7 mouse cellular contexts compared by ENCODE assay signal in the genomic region with DNA sequence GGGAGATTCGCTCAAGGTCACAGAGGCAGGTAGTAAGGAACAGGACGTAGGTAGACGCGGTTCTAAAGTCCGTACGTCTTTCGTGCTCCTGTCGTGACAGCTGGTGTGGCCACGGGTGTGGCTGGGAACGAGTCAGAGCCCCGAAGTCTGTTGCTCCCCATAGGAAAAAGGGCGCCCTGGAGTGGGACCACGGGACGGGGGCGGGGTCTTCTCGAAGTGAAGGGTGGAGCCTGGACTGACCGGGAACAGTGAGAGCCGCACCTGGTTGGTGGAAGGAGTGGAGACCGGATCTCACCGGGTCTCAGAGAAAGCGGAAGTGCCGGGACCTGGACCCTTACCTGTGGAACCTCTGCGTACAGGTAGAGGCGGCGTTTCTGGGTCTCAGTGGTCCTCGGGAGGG. TPM values are rescaled to one million over a fixed set of nuclear protein-coding genes. Genes with fewer than 3 reads are reported as not detected.
A peak's percentile ranks its signal among the peaks of the same experiment; 100 is the strongest.
DNase-seq lines count a peak whose midpoint lies in the region; ATAC-seq and TF ChIP-seq lines count a peak whose summit lies in the region.

No protein-coding gene starts in this region.

- peak; percentile 51 for ATAC-seq in activated CD4-positive, CD25-positive, alpha-beta regulatory T cell, adult 4 months
- ATAC-seq in forebrain, embryonic 14.5 days: peak; percentile 49; the same call in 1 of the 2 replicates
- peak; percentile 91 for ATAC-seq in lung, embryonic 16.5 days (ENCODE audit: low read depth)
- ATAC-seq in stomach, embryonic 15.5 days (ENCODE audit: insufficient read depth, low FRiP score, low read depth): peak; percentile 93

- peak overlapping the region; percentile 75 for H3K4me2 ChIP-seq in forebrain, embryonic 14.5 days (ENCODE audit: low read length)
- peak overlapping the region; percentile 61 for H3K4me2 ChIP-seq in lung, embryonic 16.5 days (ENCODE audit: low read depth, low read length)
- peak overlapping the region; percentile 95 for H3K4me2 ChIP-seq in stomach, embryonic 15.5 days

- DNase-seq in forebrain, embryonic 14.5 days (ENCODE audit: low spot score): no peak
- DNase-seq in kidney, adult 8-10 months: peak; percentile 80 to 86
- no peak for DNase-seq in frontal cortex, postnatal 36 days (ENCODE audit: low spot score in 2 of 2)

- TF ChIP-seq EP300 in ES-Bruce4 (IDR thresholded peaks at IDR 0.05; ENCODE audit: insufficient read depth, low read depth, low read length): no peak

- peak overlapping the region; percentile 53 for H3K9ac ChIP-seq in ES-Bruce4 (ENCODE audit: low read depth, poor library complexity, severe bottlenecking)
- peak overlapping the region; percentile 32 for H3K9ac ChIP-seq in forebrain, embryonic 14.5 days (ENCODE audit: low read length)
- H3K9ac ChIP-seq in lung, embryonic 16.5 days (ENCODE audit: low read length): peak overlapping the region; percentile 39
- H3K9ac ChIP-seq in stomach, embryonic 15.5 days: peak overlapping the region; percentile 25

- no peaks in the 10 kb centered on the region for H3K36me3 ChIP-seq in ES-Bruce4 (ENCODE audit: control insufficient read depth, insufficient read depth, low read length, poor library complexity, severe bottlenecking)
- no peaks in the 10 kb centered on the region for H3K36me3 ChIP-seq in forebrain, embryonic 14.5 days (ENCODE audit: control insufficient read depth, insufficient read depth, low read length)
- H3K36me3 ChIP-seq in lung, embryonic 16.5 days (ENCODE audit: control insufficient read depth, insufficient read depth, low read length): no peaks in the 10 kb centered on the region
- no peaks in the 10 kb centered on the region for H3K36me3 ChIP-seq in stomach, embryonic 15.5 days

- H3K27ac ChIP-seq in ES-Bruce4 (ENCODE audit: insufficient read depth, low read length): no peak overlapping the region
- H3K27ac ChIP-seq in forebrain, embryonic 14.5 days (ENCODE audit: low read depth, low read length): no peak overlapping the region
- 0 out of 2 replicates have a peak overlapping the region, but pooled peaks have one; percentile 39 for H3K27ac ChIP-seq in lung, embryonic 16.5 days (ENCODE audit: low read length)
- peak overlapping the region; percentile 51 for H3K27ac ChIP-seq in stomach, embryonic 15.5 days

- H3K4me1 ChIP-seq in ES-Bruce4 (ENCODE audit: control insufficient read depth, insufficient read depth, low read length): no peaks in the 10 kb centered on the region
- H3K4me1 ChIP-seq in forebrain, embryonic 14.5 days (ENCODE audit: control insufficient read depth, insufficient read depth, low read length): peaks cover 8% of the 10 kb centered on the region
- H3K4me1 ChIP-seq in lung, embryonic 16.5 days (replicated peaks; ENCODE audit: control insufficient read depth, insufficient read depth, low read length): 0 out of 2 replicates have a peak, but pooled peaks cover 5% of the 10 kb centered on the region
- H3K4me1 ChIP-seq in stomach, embryonic 15.5 days: 0 out of 2 replicates have a peak, but pooled peaks cover 2% of the 10 kb centered on the region

- H3K27me3 ChIP-seq in ES-Bruce4 (ENCODE audit: control insufficient read depth, insufficient read depth, low read length, poor library complexity, severe bottlenecking): no peaks in the 10 kb centered on the region
- 0 out of 2 replicates have a peak, but pooled peaks cover 3% of the 10 kb centered on the region for H3K27me3 ChIP-seq in forebrain, embryonic 14.5 days (replicated peaks; ENCODE audit: control insufficient read depth, insufficient read depth, low read length)
- no peaks in the 10 kb centered on the region for H3K27me3 ChIP-seq in lung, embryonic 16.5 days (ENCODE audit: control insufficient read depth, insufficient read depth, low read depth, low read length)
- H3K27me3 ChIP-seq in stomach, embryonic 15.5 days (replicated peaks): no peaks in the 10 kb centered on the region

- TF ChIP-seq POLR2A in ES-Bruce4 (IDR thresholded peaks at IDR 0.05; ENCODE audit: insufficient read depth, low read length): peak; percentile 55

- H3K4me3 ChIP-seq in ES-Bruce4 (ENCODE audit: low read depth, low read length): peak overlapping the region; percentile 87
- H3K4me3 ChIP-seq in forebrain, embryonic 14.5 days (ENCODE audit: low read depth, low read length): peak overlapping the region; percentile 33
- H3K4me3 ChIP-seq in lung, embryonic 16.5 days (ENCODE audit: low read length): peak overlapping the region; percentile 49
- H3K4me3 ChIP-seq in stomach, embryonic 15.5 days (replicated peaks): peak overlapping the region; percentile 52

- H3K9me3 ChIP-seq in ES-Bruce4 (replicated peaks; ENCODE audit: control insufficient read depth, insufficient read depth, low read length, poor library complexity, severe bottlenecking): no peaks in the 10 kb centered on the region
- no peaks in the 10 kb centered on the region for H3K9me3 ChIP-seq in forebrain, embryonic 14.5 days (replicated peaks; ENCODE audit: control insufficient read depth, low read length)
- H3K9me3 ChIP-seq in lung, embryonic 16.5 days (ENCODE audit: control insufficient read depth, low read length): no peaks in the 10 kb centered on the region
- no peaks in the 10 kb centered on the region for H3K9me3 ChIP-seq in stomach, embryonic 15.5 days

- WGBS in forebrain, embryonic 14.5 days: under 1% methylated on average over 26 of the region's 26 CpGs
- under 1% methylated on average over 26 of the region's 26 CpGs for WGBS in lung, embryonic 16.5 days
- WGBS in stomach, embryonic 15.5 days: under 1% methylated on average over 26 of the region's 26 CpGs

- no peak for TF ChIP-seq CTCF in ES-Bruce4 (IDR thresholded peaks at IDR 0.05; ENCODE audit: low read depth, low read length)

RNA-seq across cellular contexts. Expression of gene Lpin3, which starts 7.4 kb away (rescaled TPM):
- 5.6 and 7.0 TPM in 2 replicates for polyA plus RNA-seq in ES-Bruce4 (2011; ENCODE audit: insufficient read depth, insufficient read length, low read depth, missing spikeins)
- polyA plus RNA-seq in activated CD4-positive, CD25-positive, alpha-beta regulatory T cell, adult 4 months (2017; shearing (Covaris generic)): under 1 TPM; 0.37 to 0.45 TPM
- 0.08 TPM in 1 of 2 replicates, not detected in the other for polyA plus RNA-seq in forebrain, embryonic 14.5 days (2014; fragmentation: Nextera tagmentation; extraction: Ambion mirVana)
- polyA plus RNA-seq in lung, embryonic 16.5 days (2015; fragmentation: Nextera tagmentation; extraction: Ambion mirVana): 3.6 and 3.9 TPM in 2 replicates
- 8.2 and 9.3 TPM in 2 replicates for polyA plus RNA-seq in stomach, embryonic 15.5 days (2015; fragmentation: Nextera tagmentation; extraction: Ambion mirVana)

RNA-seq across cellular contexts. Expression of gene Zhx3, which starts 15.1 kb away (rescaled TPM):
- polyA plus RNA-seq in ES-Bruce4 (2011; ENCODE audit: insufficient read depth, insufficient read length, low read depth, missing spikeins): 0.82 and 1.1 TPM in 2 replicates
- polyA plus RNA-seq in activated CD4-positive, CD25-positive, alpha-beta regulatory T cell, adult 4 months (2017; shearing (Covaris generic)): 1 to 10 TPM; 6.4 to 7.4 TPM
- 10.3 and 10.8 TPM in 2 replicates for polyA plus RNA-seq in forebrain, embryonic 14.5 days (2014; fragmentation: Nextera tagmentation; extraction: Ambion mirVana)
- 11.4 and 12.3 TPM in 2 replicates for polyA plus RNA-seq in lung, embryonic 16.5 days (2015; fragmentation: Nextera tagmentation; extraction: Ambion mirVana)
- polyA plus RNA-seq in stomach, embryonic 15.5 days (2015; fragmentation: Nextera tagmentation; extraction: Ambion mirVana): 8.9 and 10.8 TPM in 2 replicates

RNA-seq across cellular contexts. Expression of gene Emilin3, which starts 24.3 kb away (rescaled TPM):
- 0.56 and 0.70 TPM in 2 replicates for polyA plus RNA-seq in ES-Bruce4 (2011; ENCODE audit: insufficient read depth, insufficient read length, low read depth, missing spikeins)
- not detected for polyA plus RNA-seq in activated CD4-positive, CD25-positive, alpha-beta regulatory T cell, adult 4 months (2017; shearing (Covaris generic))
- 0.24 and 0.32 TPM in 2 replicates for polyA plus RNA-seq in forebrain, embryonic 14.5 days (2014; fragmentation: Nextera tagmentation; extraction: Ambion mirVana)
- 6.6 and 8.2 TPM in 2 replicates for polyA plus RNA-seq in lung, embryonic 16.5 days (2015; fragmentation: Nextera tagmentation; extraction: Ambion mirVana)
- polyA plus RNA-seq in stomach, embryonic 15.5 days (2015; fragmentation: Nextera tagmentation; extraction: Ambion mirVana): 28.0 and 34.6 TPM in 2 replicates

Comparison
In these comparisons a context has a peak if more than half of its experiments do, and no peak if none do; other contexts are left out.
1. H3K27ac ChIP-seq: peak in lung, embryonic 16.5 days (single experiment) and stomach, embryonic 15.5 days (single experiment); none in ES-Bruce4 (single experiment) and forebrain, embryonic 14.5 days (single experiment).
2. H3K4me3 ChIP-seq: peak in every context shown above with its lines; median percentile 87 in ES-Bruce4; 52 in stomach, embryonic 15.5 days; 49 in lung, embryonic 16.5 days; 33 in forebrain, embryonic 14.5 days.
3. DNase-seq: peak in kidney, adult 8-10 months (2 of 2); none in forebrain, embryonic 14.5 days (single experiment) and frontal cortex, postnatal 36 days (0 of 2).
4. Peak in every context shown above with its lines, with median percentiles within 50 percentile points of each other: H3K9ac ChIP-seq, ATAC-seq and H3K4me2 ChIP-seq.